Comparison of ENCODE assay signal across 18 mouse cellular contexts in the genomic region with DNA sequence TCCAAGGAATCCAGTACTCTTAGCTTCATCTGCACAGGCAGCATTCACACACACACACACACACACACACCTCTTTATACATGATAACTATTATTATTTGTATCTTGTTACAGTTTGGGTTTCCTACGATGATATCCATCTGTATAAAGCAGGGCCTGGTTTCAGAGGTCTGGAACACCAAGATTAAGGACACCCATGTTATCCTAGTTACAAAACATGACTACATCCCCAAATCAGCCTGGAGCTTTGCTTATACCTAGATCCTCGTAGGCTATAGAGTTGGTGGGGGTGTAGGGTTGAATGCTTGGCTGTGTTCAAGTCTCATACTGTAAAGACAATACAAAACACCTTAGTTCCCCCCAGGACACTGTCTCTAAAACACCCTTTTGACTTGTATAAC. TPM values are rescaled to one million over a fixed set of nuclear protein-coding genes. Genes with fewer than 3 reads are reported as not detected.
DNase-seq lines count a peak whose midpoint lies in the region; ATAC-seq lines count a peak whose summit lies in the region.
"Had no signal": no experiment of that assay in that cellular context is flagged by ENCODE, and none has a peak within 500 bp of the region (broad histone marks: within the 10 kb centered on the region; RNA-seq: fewer than 3 reads in every experiment).

No protein-coding gene starts in this region.

- no peak for ATAC-seq in forebrain, embryonic 15.5 days (replicated peaks)
- ATAC-seq in heart, embryonic 16.5 days (replicated peaks; ENCODE audit: extremely low read depth, insufficient read depth, low FRiP score): no peak
- no peak for ATAC-seq in activated CD4-positive, CD25-positive, alpha-beta regulatory T cell, adult 4 months
- ATAC-seq: liver, postnatal 0 days had no signal

- H3K9ac ChIP-seq in forebrain, embryonic 15.5 days (replicated peaks): no peak overlapping the region
- H3K9ac ChIP-seq in heart, embryonic 16.5 days (ENCODE audit: low read length): no peak overlapping the region
- H3K9ac ChIP-seq: hindbrain, embryonic 14.5 days; intestine, embryonic 15.5 days; liver, postnatal 0 days had no signal

- H3K4me3 ChIP-seq in forebrain, embryonic 10.5 days: no peak overlapping the region
- H3K4me3 ChIP-seq in forebrain, embryonic 15.5 days: no peak overlapping the region
- no peak overlapping the region for H3K4me3 ChIP-seq in heart, embryonic 16.5 days (ENCODE audit: low read length)
- no peak overlapping the region for H3K4me3 ChIP-seq in limb, embryonic 10.5 days
- H3K4me3 ChIP-seq: intestine, embryonic 15.5 days had no signal

- H3K9me3 ChIP-seq in forebrain, embryonic 10.5 days: no peaks in the 10 kb centered on the region
- H3K9me3 ChIP-seq in forebrain, embryonic 15.5 days: no peaks in the 10 kb centered on the region
- H3K9me3 ChIP-seq in heart, embryonic 16.5 days (replicated peaks; ENCODE audit: control insufficient read depth, low read length): no peaks in the 10 kb centered on the region
- H3K9me3 ChIP-seq in limb, embryonic 10.5 days (replicated peaks): no peaks in the 10 kb centered on the region
- H3K9me3 ChIP-seq: intestine, embryonic 15.5 days had no signal

- no peaks in the 10 kb centered on the region for H3K27me3 ChIP-seq in forebrain, embryonic 10.5 days (ENCODE audit: poor library complexity, severe bottlenecking)
- H3K27me3 ChIP-seq in forebrain, embryonic 15.5 days: no peaks in the 10 kb centered on the region
- H3K27me3 ChIP-seq in heart, embryonic 16.5 days (ENCODE audit: control insufficient read depth, insufficient read depth, low read length): no peaks in the 10 kb centered on the region
- H3K27me3 ChIP-seq in limb, embryonic 10.5 days (ENCODE audit: low read depth, poor library complexity, severe bottlenecking): no peaks in the 10 kb centered on the region
- H3K27me3 ChIP-seq: intestine, embryonic 15.5 days had no signal

- 82% methylated on average over 2 of the region's 2 CpGs for WGBS in forebrain, embryonic 10.5 days
- 94% methylated on average over 2 of the region's 2 CpGs for WGBS in forebrain, embryonic 15.5 days
- 80% methylated on average over 2 of the region's 2 CpGs for WGBS in heart, embryonic 16.5 days
- 85% methylated on average over 2 of the region's 2 CpGs for WGBS in limb, embryonic 10.5 days

- peaks cover 45% of the 10 kb centered on the region for H3K4me1 ChIP-seq in forebrain, embryonic 10.5 days
- H3K4me1 ChIP-seq in forebrain, embryonic 15.5 days: 0 out of 2 replicates have a peak, but pooled peaks cover 5% of the 10 kb centered on the region
- H3K4me1 ChIP-seq in heart, embryonic 16.5 days (ENCODE audit: control insufficient read depth, insufficient read depth, low read length): peaks cover 22% of the 10 kb centered on the region
- peaks cover 45% of the 10 kb centered on the region for H3K4me1 ChIP-seq in limb, embryonic 10.5 days

- H3K4me2 ChIP-seq in forebrain, embryonic 15.5 days (replicated peaks): no peak overlapping the region
- H3K4me2 ChIP-seq in heart, embryonic 16.5 days (ENCODE audit: low read depth, low read length): no peak overlapping the region
- H3K4me2 ChIP-seq: hindbrain, embryonic 14.5 days; intestine, embryonic 15.5 days; midbrain, embryonic 11.5 days had no signal

- H3K27ac ChIP-seq in forebrain, embryonic 10.5 days: 0 out of 2 replicates have a peak overlapping the region, but pooled peaks have one; percentile 70
- no peak overlapping the region for H3K27ac ChIP-seq in forebrain, embryonic 15.5 days (replicated peaks)
- peak overlapping the region; percentile 61 for H3K27ac ChIP-seq in heart, embryonic 16.5 days (ENCODE audit: low read length)
- peak overlapping the region; percentile 7; the same call in 1 of the 2 replicates for H3K27ac ChIP-seq in limb, embryonic 10.5 days
- H3K27ac ChIP-seq: hindbrain, embryonic 14.5 days; intestine, embryonic 15.5 days; macrophage had no signal

- no peak for DNase-seq in forebrain, embryonic 10.5 days (ENCODE audit: extremely low spot score, low spot score)
- DNase-seq in heart, adult 9 months (ENCODE audit: low spot score in 2 of 2): no peak
- DNase-seq in 3134 (ENCODE audit: extremely low read depth, insufficient read length, low spot score): peak; percentile 35
- peak; percentile 20 for DNase-seq in limb, embryonic 10.5 days (ENCODE audit: low spot score)
- no peak for DNase-seq in frontal cortex, postnatal 25 days (ENCODE audit: low spot score in 2 of 2)
- DNase-seq: B cell, adult 2 months; cerebellum, adult 18-20 months; cerebellum, postnatal 36 days; right cerebral cortex, postnatal 25 days; thymus, postnatal 36 days had no signal

- H3K36me3 ChIP-seq in forebrain, embryonic 10.5 days (replicated peaks): no peaks in the 10 kb centered on the region
- H3K36me3 ChIP-seq in forebrain, embryonic 15.5 days: no peaks in the 10 kb centered on the region
- no peaks in the 10 kb centered on the region for H3K36me3 ChIP-seq in heart, embryonic 16.5 days (ENCODE audit: control insufficient read depth, insufficient read depth)
- H3K36me3 ChIP-seq in limb, embryonic 10.5 days: no peaks in the 10 kb centered on the region
- H3K36me3 ChIP-seq: intestine, embryonic 15.5 days had no signal

RNA-seq across cellular contexts. Expression of gene Tpm1, which starts 56.0 kb away (rescaled TPM):
- 334 and 342 TPM in 2 replicates for polyA plus RNA-seq in forebrain, embryonic 10.5 days (2016; fragmentation: Nextera tagmentation; extraction: Ambion mirVana)
- polyA plus RNA-seq in forebrain, embryonic 15.5 days (2015; fragmentation: Nextera tagmentation; extraction: Ambion mirVana): 118 and 121 TPM in 2 replicates
- 5,077 and 5,310 TPM in 2 replicates for polyA plus RNA-seq in heart, embryonic 16.5 days (2015; fragmentation: Nextera tagmentation; extraction: Ambion mirVana)
- polyA plus RNA-seq in limb, embryonic 10.5 days (2016; fragmentation: Nextera tagmentation; extraction: Ambion mirVana): 252 and 286 TPM in 2 replicates
- polyA plus RNA-seq in activated CD4-positive, CD25-positive, alpha-beta regulatory T cell, adult 4 months (2017; shearing (Covaris generic)): 10 to 100 TPM; 30.8 to 35.8 TPM

Comparison
In these comparisons a context has a peak if more than half of its experiments do, and no peak if none do; other contexts are left out.
1. DNase-seq: peak in 3134 (single experiment) and limb, embryonic 10.5 days (single experiment); none in forebrain, embryonic 10.5 days (single experiment), heart, adult 9 months (0 of 2) and frontal cortex, postnatal 25 days (0 of 2).
2. RNA of gene Tpm1, which starts 56.0 kb away (polyA plus RNA-seq): 5,077 to 5,310 TPM in heart, embryonic 16.5 days; 334 to 342 TPM in forebrain, embryonic 10.5 days, 252 to 286 TPM in limb, embryonic 10.5 days, 118 to 121 TPM in forebrain, embryonic 15.5 days and 30.8 to 35.8 TPM in activated CD4-positive, CD25-positive, alpha-beta regulatory T cell, adult 4 months; every median in the first group is over 10 times any median in the second.